Mouse (Mus musculus) kidney, embryonic 16.5 days (tissue): ENCODE measurements around the gene Tnfrsf22. TPM values are rescaled to one million over a fixed set of nuclear protein-coding genes. Genes with fewer than 3 reads are reported as not detected.

Source experiments
- ATAC-seq: fragments of 200-750 bp; cut with Nextera tagmentation; 2 replicates; pipeline ENCODE4 v1.8.0; 2017; ENCODE audit warnings: moderate TSS enrichment; ENCODE audit not compliant: low FRiP score, low TSS enrichment
- H3K27ac ChIP-seq: fragments of 300-500 bp; sonication (generic); 2 replicates; pipeline ENCODE4 v1.5.1; 2014; ENCODE audit warnings: low read length
- H3K27me3 ChIP-seq: fragments of 300-500 bp; sonication (generic); 2 replicates; pipeline ENCODE4 v1.6.1; 2014; ENCODE audit warnings: low read length, control low read depth, mixed read lengths; ENCODE audit not compliant: insufficient read depth
- H3K36me3 ChIP-seq: fragments of 300-500 bp; sonication (generic); 2 replicates; pipeline ENCODE4 v1.6.1; 2014; ENCODE audit warnings: low read length, control low read depth, mixed read lengths; ENCODE audit not compliant: insufficient read depth
- H3K4me1 ChIP-seq: fragments of 300-500 bp; sonication (generic); 2 replicates; pipeline ENCODE4 v1.6.1; 2014; ENCODE audit warnings: low read length, control low read depth, mixed read lengths; ENCODE audit not compliant: insufficient read depth
- H3K4me2 ChIP-seq: fragments of 300-500 bp; sonication (generic); replicated peaks from 2 replicates; pipeline ENCODE4 v1.6.1; 2014; ENCODE audit warnings: low read depth, low read length
- H3K4me3 ChIP-seq: fragments of 300-500 bp; sonication (generic); 2 replicates; pipeline ENCODE4 v1.5.1; 2014; ENCODE audit warnings: mild to moderate bottlenecking, low read length
- H3K9ac ChIP-seq: fragments of 300-500 bp; sonication (generic); replicated peaks from 2 replicates; pipeline ENCODE4 v1.6.1; 2014; ENCODE audit warnings: low read length
- H3K9me3 ChIP-seq: fragments of 300-500 bp; sonication (generic); 2 replicates; pipeline ENCODE4 v1.6.1; 2016; ENCODE audit warnings: low read length, control low read depth
- WGBS: fragments of 180-500 bp; shearing (Covaris S2); extraction: QIAGEN DNeasy Blood & Tissue Kit; methylation state at CpG from one replicate; pipeline ENCODE4 v1.1.7; 2014; 5-methylcytosine and 5-hydroxymethylcytosine counted together
- polyA plus RNA-seq: library from polyadenylated mRNA; unstranded; fragments of >200 nt; fragmentation: Nextera tagmentation; extraction: Ambion mirVana; gene quantifications from 2 replicates; pipeline ENCODE4 v1.2.1, GENCODE M21; 2015

Tnfrsf22 gene
- polyA plus RNA-seq, 1 experiment from 2014 or later: 10.0 TPM

- Histone ChIP-seq H3K9me3 (no peaks in the 10 kb centered on the region), H3K4me2 (0 out of 2 replicates have a peak overlapping the region, but pooled peaks have one; percentile 1), H3K36me3 (no peaks in the 10 kb centered on the region), H3K4me3 (no peak overlapping the region), H3K4me1 (peaks cover 9% of the 10 kb centered on the region), H3K9ac (peak overlapping the region; percentile 42; the same call in 1 of the 2 replicates), H3K27ac (peak overlapping the region; percentile 76), H3K27me3 (no peaks in the 10 kb centered on the region)
- 49% methylated on average over 9 of the region's 9 CpGs for WGBS
- ATAC-seq: peak; percentile 39; the same call in 1 of the 2 replicates
Observed at GRCm38 (mm10) chr7:143614404-143615135, 34.9 kb downstream of the Tnfrsf22 start.

GRCm38 (mm10) chr7:143612215-143612614, 37.2 kb downstream of the Tnfrsf22 start:
- no peak for ATAC-seq
- Histone ChIP-seq H3K4me2 (no peak overlapping the region), H3K4me3 (no peak overlapping the region), H3K27ac (no peak overlapping the region), H3K36me3 (no peaks in the 10 kb centered on the region), H3K9ac (no peak overlapping the region), H3K9me3 (no peaks in the 10 kb centered on the region), H3K4me1 (peaks cover 9% of the 10 kb centered on the region), H3K27me3 (no peaks in the 10 kb centered on the region)
- 61% methylated on average over 3 of the region's 3 CpGs for WGBS

- no peak overlapping the region for H3K4me3 ChIP-seq
- ATAC-seq: no peak
- no peak overlapping the region for H3K4me2 ChIP-seq
- no peaks in the 10 kb centered on the region for H3K4me1 ChIP-seq
- no peaks in the 10 kb centered on the region for H3K36me3 ChIP-seq
- H3K9me3 ChIP-seq: no peaks in the 10 kb centered on the region
- H3K9ac ChIP-seq: no peak overlapping the region
- H3K27me3 ChIP-seq: no peaks in the 10 kb centered on the region
- 81% methylated on average over 3 of the region's 3 CpGs for WGBS
- no peak overlapping the region for H3K27ac ChIP-seq
Observed at GRCm38 (mm10) chr7:143605321-143605720, 44.1 kb downstream of the Tnfrsf22 start.

- 72% methylated on average over 2 of the region's 2 CpGs for WGBS
- H3K27me3 ChIP-seq: no peaks in the 10 kb centered on the region
- no peaks in the 10 kb centered on the region for H3K36me3 ChIP-seq
- no peaks in the 10 kb centered on the region for H3K4me1 ChIP-seq
- H3K27ac ChIP-seq: no peak overlapping the region
- no peak for ATAC-seq
- no peak overlapping the region for H3K4me3 ChIP-seq
- H3K9me3 ChIP-seq: no peaks in the 10 kb centered on the region
- H3K9ac ChIP-seq: no peak overlapping the region
- H3K4me2 ChIP-seq: no peak overlapping the region
Observed at GRCm38 (mm10) chr7:143604889-143605288, 44.6 kb downstream of the Tnfrsf22 start.

- ATAC-seq: no peak
- Histone ChIP-seq H3K27me3 (no peaks in the 10 kb centered on the region), H3K4me1 (peaks cover 12% of the 10 kb centered on the region), H3K36me3 (no peaks in the 10 kb centered on the region), H3K9ac (no peak overlapping the region), H3K4me3 (no peak overlapping the region), H3K27ac (no peak overlapping the region), H3K4me2 (no peak overlapping the region), H3K9me3 (no peaks in the 10 kb centered on the region)
- WGBS: 80% methylated on average over 2 of the region's 2 CpGs
Observed at GRCm38 (mm10) chr7:143601705-143602104, 47.8 kb downstream of the Tnfrsf22 start.

GRCm38 (mm10) chr7:143600231-143600740, 49.2 kb downstream of the Tnfrsf22 start:
- H3K9me3 ChIP-seq: no peaks in the 10 kb centered on the region
- 6% methylated on average over 15 of the region's 15 CpGs for WGBS
- peak overlapping the region; percentile 58 for H3K27ac ChIP-seq
- H3K4me2 ChIP-seq: peak overlapping the region; percentile 60
- H3K36me3 ChIP-seq: 0 out of 2 replicates have a peak, but pooled peaks cover 4% of the 10 kb centered on the region
- peak overlapping the region; percentile 97 for H3K4me3 ChIP-seq
- H3K27me3 ChIP-seq: no peaks in the 10 kb centered on the region
- no peak for ATAC-seq
- H3K9ac ChIP-seq: peak overlapping the region; percentile 38; the same call in 1 of the 2 replicates
- H3K4me1 ChIP-seq: peaks cover 12% of the 10 kb centered on the region

- peak within 1 kb of the TSS; percentile 58 for H3K27ac ChIP-seq
- H3K9me3 ChIP-seq: no peaks in the 10 kb centered on the region
- peak within 1 kb of the TSS; percentile 97 for H3K4me3 ChIP-seq
- H3K9ac ChIP-seq: peak within 1 kb of the TSS; percentile 87
- no peaks in the 10 kb centered on the region for H3K27me3 ChIP-seq
- peak within 1 kb of the TSS; percentile 92 for H3K4me2 ChIP-seq
- H3K4me1 ChIP-seq: peaks cover 12% of the 10 kb centered on the region
- WGBS: 2% methylated on average over 35 of the region's 35 CpGs
- H3K36me3 ChIP-seq: 0 out of 2 replicates have a peak, but pooled peaks cover 4% of the 10 kb centered on the region
- ATAC-seq: peak; percentile 99
Observed at GRCm38 (mm10) chr7:143599428-143600230, 49.8 kb downstream of the Tnfrsf22 start, which contains the start of gene Cars. Gene Cars (minus strand): TSS chr7:143600090.

- no peak overlapping the region for H3K4me3 ChIP-seq
- H3K9ac ChIP-seq: no peak overlapping the region
- H3K36me3 ChIP-seq: 0 out of 2 replicates have a peak, but pooled peaks cover 16% of the 10 kb centered on the region
- no peaks in the 10 kb centered on the region for H3K27me3 ChIP-seq
- H3K4me2 ChIP-seq: no peak overlapping the region
- no peak overlapping the region for H3K27ac ChIP-seq
- H3K4me1 ChIP-seq: peaks cover 12% of the 10 kb centered on the region
- H3K9me3 ChIP-seq: no peaks in the 10 kb centered on the region
- ATAC-seq: no peak
- 54% methylated on average over 5 of the region's 5 CpGs for WGBS
Observed at GRCm38 (mm10) chr7:143594865-143595264, 54.6 kb downstream of the Tnfrsf22 start.

GRCm38 (mm10) chr7:143592255-143592654, 57.2 kb downstream of the Tnfrsf22 start:
- Histone ChIP-seq H3K4me1 (no peaks in the 10 kb centered on the region), H3K27me3 (no peaks in the 10 kb centered on the region), H3K27ac (no peak overlapping the region), H3K9ac (no peak overlapping the region), H3K36me3 (peaks cover 34% of the 10 kb centered on the region), H3K4me2 (no peak overlapping the region), H3K9me3 (no peaks in the 10 kb centered on the region), H3K4me3 (no peak overlapping the region)
- ATAC-seq: no peak
- WGBS: 86% methylated on average over 10 of the region's 10 CpGs
